Mouse (Mus musculus) ZHBTc4 (cell line): ENCODE measurements around the gene Unc80.

Source experiments
- DNase-seq: peaks from one replicate; pipeline ENCODE4 v3.0.0-alpha.2; 2011; ENCODE audit warnings: low read depth, low spot score

Unc80 gene

DNA sequence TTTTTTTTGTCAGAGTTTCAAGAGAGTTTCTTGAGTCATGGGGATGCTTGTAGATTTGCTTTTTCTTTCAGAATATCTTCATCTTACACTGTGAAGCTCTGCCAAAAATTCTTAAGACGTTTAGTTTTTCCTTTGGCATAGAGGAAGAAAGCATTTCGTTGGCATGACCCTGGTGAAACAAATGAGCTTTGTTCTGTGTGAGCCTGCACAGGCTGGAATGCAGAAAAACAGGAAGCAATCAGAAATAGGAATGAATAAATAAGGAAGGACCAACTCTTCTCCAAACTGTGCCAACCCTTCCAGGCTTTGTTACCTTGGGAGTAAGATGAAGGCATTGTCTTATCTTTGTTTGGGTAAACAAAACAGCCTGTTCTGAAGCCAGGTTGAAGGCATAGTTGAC, 149.0 kb downstream of the Unc80 start:
- DNase-seq, result no peak

DNA sequence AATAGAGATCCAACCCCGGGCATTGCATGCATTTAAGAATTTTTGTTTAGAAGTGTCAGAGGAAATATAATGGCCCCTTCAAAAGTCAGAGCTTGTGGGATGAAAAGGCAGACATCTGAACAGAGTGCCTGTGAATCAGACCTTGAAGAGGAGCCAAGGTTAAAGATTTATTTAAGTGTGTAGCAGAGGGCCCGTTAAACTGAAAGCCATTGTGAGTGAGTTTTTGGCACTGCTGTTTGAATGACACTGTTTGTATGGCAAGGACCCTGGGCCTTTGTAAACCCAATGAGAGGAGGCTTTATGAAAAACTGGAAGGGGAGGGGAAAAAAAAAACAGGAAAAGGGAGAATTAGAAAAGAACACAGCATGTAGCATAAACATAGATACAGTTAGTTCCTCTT, 170.0 kb downstream of the Unc80 start:
- DNase-seq, result no peak

DNA sequence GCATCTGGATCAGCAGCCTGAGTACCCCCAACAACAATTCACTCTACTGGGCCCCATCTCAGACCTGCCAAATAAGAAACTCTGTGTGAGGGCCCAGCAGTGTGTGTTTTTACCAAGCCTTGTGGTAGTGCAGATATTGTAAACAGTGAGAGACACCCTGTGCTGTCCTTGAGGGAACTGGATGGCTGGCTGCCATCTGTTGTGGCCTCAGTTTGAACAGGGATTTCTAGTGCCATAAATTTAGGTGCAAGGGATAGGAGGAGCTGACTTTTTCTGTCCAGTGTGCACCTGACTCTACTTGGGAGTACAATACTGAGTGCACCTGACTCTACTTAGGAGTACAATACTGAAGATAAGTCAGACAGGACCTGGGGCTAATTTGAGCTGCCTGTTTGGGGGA, 178.7 kb downstream of the Unc80 start:
- DNase-seq, result no peak

DNA sequence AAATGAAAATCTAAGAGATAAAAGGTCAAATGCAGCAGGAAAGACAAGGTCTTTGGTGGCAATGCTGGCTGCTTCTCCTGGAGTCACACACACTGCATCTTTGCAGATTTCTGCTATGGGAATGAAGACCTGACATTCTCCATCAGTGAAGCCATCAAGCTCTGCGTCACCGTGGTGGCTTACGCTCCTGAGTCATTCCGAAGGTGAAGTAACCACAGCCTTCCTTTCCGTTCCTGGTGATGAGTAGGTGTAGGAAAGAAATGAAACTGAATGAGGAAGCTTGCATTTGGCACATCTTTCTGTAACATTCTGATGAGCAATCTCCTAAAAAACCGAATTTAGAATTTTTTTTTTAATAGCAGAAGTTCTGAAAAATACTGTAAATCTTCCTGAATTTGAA, 181.4 kb downstream of the Unc80 start:
- no peak for DNase-seq

DNA sequence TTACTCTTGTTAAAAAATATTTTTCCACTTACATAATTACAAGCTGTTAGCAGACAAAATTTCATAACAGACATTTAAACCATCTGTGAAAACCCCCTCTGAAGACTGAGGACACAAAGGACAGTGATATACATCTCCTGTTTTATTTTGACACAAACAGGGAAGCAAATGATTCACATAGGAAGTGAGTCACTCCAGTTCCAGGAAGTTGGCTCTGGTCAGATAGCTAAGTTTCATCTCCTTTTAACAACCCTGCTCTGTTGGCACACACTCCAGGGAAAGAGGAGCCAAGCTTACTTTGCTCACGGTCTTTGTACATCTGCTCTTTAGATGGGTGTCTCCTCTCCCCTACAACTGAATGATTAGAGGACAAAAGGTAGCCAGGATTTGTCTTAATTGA, 181.8 kb downstream of the Unc80 start:
- DNase-seq, result no peak

DNA sequence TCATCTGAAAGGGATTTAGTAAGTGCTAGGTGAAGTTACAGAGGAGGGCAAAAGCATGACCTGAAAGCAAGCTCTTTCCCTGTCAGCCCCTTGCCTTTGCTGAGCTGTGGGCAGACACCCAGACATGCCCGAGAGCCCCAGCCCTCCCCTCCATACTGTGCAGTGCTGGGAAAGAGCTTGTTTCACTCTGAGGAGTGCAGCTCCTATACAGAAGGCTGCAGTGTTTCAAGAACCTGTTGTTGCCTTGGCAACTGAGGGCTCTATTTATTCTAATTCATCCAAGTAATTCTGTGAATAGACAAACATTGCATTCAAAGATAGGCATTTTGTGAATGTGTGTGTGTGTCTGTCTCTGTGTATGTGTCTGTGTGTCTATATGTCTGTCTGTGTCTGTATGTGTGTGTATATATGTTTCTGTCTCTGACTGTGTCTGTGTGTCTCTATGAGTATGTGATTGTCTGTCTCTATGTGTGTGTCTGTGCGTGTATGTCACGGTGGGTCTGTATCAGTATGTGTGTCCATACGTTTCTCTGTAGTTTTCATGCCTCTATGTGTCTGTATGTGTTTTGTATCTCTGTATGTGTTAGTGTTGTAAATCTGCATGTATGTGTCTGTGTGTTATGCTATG, 187.1 kb downstream of the Unc80 start:
- no peak for DNase-seq

DNA sequence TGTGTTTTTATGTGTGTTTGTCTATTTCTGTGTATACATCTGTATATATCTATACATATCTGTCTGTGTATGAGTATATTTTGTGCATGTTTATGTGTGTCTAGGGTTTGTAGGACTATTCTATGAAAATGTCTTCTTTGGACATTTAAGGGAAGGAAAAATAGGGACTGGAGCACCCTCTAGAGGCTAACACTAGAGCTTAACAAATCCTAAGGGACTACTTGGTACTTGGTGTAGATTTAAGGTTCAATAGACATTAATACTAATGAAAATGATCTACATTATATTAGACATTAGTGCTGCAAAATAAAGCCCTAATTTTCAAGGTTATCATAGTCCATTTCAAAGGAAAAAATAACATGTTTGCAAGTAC, 187.6 kb downstream of the Unc80 start:
- DNase-seq, result peak; percentile 50

DNA sequence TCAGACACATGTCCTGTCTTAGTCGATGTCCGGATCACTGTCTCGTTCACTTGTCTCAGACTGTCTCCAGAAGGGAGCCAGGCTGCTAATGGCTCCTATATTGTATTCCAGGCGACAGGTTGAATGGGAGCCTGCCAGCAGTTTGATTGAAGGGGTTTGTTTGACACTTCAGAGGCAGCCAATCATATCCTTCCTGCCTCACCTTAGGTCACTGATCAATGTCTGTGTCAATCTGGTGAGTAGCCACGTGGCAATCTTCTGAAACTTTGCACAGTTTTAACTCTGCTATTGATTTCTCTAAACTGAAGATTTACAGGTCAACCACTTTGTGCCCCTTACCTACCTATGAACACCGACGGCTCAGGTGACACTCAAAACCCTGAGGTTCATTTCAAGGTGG, 203.3 kb downstream of the Unc80 start:
- no peak for DNase-seq

DNA sequence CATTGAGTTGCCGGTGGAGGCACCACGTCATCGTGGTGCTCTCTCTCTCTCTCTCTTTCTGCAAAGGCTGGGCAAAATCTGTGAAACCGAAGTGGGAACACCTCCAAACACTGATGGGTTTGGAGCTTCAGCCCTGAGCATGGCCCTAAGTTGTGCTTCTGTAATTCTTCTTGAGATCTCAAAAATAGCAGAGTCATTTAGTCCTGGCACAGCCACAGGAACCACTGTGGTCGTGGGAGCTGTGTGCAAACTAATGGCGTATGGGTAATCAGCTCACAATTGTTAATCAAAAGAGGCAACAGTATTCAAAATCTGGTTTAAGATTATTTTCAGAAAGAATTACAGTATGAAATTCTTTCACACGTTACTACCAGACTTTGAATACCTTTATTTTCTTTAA, 204.6 kb downstream of the Unc80 start:
- no peak for DNase-seq

DNA sequence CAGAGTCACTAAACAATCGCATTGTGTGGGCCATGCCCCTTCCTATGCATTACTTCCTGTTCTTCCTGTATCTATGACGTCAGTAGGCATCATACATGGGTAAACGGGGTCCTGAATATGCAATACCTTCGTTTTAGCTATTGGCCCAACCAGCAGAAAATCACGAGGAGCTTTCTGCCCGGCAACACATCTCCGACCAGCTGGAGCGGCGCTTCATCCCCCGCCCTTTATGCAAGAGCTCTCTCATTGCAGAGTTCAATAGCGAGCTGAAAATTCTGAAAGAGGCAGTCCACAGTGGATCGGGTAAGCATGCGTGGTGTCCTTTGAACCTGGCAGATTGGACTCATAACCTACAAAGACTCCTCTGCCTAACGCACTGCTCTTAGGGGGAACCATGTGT, 209.8 kb downstream of the Unc80 start:
- DNase-seq, result no peak

DNA sequence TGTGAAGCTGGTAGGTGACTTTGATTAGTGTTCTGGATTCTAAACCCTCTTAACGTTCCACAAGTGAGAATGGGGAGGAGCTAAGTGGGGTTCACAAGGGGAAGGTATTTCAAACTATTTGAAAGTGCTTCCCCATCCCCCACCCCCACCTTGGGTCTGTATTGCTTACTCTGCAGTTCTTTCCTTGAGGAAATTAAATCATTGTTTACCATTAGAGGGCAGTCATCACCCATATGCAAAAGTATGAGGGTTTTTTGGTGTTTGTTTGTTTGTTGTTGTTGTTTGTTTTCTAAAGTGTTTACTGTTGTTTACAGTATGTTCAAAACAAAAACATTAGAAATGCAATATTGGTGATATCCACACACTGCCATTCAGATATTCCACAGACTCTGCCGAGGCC, 210.5 kb downstream of the Unc80 start:
- no peak for DNase-seq

DNA sequence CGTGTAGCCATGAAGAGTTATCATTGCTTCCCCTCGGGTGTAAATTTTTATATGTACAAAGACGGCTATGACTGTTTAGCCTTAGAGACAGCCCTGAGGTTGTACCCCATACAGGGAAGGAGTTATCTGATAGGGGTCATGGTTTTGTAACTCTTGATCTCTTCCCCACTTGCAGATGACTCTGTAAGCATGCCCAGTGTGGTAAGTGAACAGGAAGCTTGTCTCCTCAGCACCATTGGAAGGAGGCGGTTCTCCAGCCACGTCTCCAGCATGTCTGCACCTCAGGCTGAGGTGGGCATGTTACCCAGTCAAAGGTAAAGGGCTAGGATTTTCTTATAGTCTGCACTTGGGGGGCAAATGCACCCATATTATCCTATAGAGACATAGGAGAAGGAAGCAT, 214.8 kb downstream of the Unc80 start:
- no peak for DNase-seq

DNA sequence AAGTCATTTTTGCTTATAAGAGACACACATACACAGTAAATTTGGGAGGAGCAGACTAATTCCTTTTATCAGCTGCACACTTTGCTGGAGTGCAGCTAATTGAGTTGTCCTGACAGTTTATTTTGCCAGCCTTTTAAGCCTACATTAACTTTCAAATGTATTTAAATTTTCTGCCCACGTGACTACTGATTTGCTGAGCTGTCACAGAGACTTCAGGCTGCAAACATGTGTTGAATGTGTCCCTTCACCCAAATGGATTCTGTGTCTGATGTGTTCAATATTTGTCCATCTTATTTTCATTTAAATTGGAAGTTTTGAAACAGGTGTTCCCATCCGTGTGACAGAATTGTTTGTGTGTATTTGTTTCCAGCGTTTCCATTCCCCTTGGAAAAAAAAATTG, 223.6 kb downstream of the Unc80 start:
- no peak for DNase-seq

DNA sequence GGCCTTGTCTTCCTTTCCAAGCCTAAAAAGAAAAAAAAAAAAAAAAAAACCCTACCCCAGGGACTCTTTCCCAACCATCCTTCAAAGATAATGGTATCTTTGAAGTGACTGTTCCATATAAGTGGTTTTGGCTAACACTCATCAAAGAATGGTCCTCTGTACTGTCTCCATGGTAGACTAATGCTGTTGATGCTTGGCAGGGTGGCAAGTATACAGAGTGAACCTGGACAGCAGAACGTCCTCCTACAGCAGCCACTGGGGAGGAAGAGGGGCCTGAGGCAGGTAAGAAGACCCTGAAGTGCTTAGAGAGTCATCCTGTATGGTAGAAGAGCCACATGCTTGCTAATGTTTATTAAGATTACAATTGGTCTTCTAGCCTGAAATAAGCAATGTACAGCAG, 224.1 kb downstream of the Unc80 start:
- DNase-seq, result no peak

DNA sequence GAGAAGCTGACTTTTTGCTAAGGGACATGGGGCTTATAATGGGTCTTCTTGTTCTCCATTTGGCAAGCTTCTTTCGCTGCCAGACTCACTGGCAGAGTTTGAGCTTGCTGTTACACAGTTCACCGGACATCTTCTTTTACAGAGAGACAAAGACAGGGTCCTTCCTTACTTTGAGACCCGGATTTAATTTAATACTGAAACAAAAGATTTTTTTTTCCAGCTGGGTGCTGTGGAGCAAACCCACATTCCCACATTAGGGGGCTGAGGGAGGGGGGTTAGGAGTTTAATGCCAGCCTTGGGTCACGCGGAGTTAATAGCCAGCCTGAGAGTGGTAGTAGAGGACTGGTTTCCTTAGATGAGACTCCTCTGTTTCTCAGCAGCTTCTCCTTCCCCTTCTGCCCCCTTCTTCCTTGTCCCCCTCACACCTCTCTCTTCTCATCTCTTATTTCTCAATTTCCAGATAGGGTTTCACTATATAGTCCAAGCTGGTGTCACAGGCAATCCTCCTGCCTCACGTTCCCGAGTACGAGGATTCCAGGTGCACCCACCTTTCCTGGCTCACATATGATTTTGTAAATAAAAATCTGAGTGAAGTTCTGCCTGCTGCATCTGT, 224.7 kb downstream of the Unc80 start:
- DNase-seq, result no peak

DNA sequence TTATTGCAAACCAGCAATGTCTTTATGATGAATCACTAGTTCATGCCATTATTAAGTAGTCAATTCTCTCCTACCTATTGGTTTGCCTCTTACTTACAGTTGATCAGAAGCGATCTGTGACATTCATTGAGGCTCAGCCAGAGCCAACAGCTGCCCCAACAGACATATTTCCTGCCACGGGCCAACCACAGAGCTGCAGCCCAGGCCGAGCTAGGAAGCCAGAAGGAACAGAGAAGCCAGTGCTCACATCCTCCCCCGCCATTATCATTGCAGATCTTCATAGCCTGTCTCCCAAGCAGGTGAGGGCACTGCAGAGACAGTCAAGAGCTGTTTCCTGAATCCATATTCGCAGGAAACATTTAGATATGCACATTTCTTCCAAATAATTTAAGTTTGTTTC, 226.1 kb downstream of the Unc80 start:
- no peak for DNase-seq

DNA sequence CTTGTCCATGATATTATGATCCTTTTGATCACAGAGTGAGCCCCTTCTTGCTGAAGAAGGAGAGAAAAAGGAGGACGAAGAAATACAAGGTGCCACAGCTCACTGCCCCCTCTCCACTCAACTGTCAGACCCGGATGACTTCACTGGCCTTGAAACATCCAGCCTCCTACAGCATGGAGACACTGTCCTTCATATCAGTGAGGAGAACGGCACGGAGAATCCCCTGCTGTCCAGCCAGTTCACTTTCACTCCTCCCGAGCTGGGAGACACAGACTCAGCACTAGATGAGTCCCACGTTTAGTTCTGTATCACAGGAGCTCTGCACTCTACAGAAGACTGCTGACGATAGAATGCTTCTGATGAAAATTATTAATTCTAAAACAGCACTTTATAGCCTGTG, 227.1 kb downstream of the Unc80 start:
- no peak for DNase-seq

DNA sequence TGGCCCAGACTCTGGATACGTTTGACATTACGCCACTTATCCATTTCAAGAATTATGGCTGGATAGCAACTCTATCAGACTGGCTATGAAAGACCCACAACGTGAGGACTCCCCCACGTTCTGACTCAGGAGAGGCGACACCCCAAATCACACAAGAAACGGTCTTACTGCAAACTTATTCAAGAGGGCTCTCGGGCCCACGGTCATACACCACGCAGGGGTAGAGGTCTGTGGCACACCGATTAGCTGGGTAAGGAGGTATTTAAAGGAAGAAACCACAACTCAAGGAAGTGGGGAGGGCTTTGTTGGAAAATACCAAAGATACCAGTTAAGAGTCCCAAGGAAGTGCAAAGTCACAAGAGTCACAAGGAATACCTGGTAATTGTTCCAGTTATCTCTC, 231.5 kb downstream of the Unc80 start:
- peak; percentile 77 for DNase-seq

DNA sequence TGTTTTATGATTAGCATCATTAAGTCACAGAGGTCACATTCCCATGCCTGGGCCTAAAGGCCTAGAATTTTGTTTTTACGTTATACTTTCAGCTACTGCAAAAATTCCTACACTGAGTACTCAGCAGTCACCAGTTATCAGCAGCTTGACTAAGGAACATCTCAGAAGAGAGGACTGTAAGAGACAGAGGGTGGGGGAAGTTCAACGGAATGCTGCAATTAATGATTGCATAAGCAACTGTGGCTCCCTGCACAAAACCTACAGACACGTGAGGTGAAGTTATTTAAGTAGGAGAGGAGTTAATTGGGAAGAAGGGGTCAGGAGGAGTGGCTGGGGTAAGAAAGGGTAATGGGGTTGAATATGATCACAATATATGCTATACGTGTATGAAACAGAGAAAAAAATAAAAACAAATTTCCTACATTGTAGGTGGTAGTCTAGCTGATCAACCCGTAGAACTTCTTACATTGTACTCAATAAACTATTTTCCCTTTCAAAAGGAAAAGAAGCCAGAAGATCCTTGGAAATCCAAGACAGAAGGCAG, 232.1 kb downstream of the Unc80 start:
- peak; percentile 79 for DNase-seq

DNA sequence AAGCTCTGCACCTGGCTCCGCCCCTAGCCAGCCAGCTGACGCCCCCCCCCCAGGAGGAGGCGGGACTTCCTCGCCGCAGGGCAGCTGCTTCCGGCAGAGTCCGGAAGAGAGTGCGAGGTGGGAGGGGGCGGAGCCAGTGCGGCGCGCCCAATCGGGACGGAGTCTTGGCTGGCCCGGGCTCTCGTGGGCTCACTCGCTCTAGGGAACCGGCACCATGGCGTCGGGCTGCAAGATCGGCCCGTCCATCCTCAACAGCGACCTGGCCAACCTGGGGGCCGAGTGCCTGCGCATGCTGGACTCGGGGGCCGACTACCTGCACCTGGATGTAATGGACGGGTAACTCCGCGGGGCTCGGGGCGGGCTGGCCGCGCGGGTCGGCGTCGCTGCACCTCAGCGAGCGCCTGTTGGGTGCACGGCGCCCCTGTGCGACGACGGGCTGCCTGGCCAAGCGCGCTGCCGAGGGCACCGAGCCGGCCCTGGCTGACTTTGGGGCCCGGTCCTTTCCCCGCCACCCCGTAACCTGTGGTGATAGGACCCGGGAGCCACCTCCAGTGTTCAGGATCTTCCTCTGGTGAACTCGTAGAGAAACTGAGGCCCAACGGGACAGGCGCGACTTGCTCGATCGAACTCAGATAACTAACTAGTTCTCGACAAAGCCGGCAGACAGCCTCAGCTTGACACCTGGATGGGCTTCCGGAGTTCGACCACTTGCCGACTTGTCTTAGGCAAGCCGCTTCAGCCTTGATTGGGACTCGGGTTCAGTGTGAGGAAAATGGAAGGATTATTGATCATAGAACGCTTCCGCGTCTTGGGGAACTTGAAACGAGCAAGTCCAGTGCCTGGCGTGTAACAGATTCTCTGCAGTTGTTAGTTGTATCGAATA, 232.8 kb downstream of the Unc80 start, which contains the start of gene Rpe:
Rpe (plus strand) TSS at position 139 of the 883 bp plus-strand sequence.
- peak; percentile 97 for DNase-seq

DNA sequence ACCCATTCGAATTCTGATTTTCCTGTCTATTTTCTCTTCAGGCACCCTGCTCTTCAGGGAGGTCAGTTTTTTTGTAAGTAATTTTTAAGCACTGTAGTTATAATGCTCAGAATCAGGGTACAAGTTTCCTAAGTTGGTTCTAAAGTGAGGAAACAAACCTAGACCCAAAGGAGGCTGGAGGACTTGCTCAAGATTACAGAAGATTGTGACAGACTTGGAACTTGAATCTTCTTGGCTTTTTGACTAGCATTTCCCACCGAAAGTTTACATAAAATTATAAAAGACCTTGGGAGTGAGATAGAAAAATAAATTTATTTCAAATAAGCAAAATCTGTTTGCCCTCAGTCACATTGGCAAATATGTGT, 233.4 kb downstream of the Unc80 start:
- no peak for DNase-seq

DNA sequence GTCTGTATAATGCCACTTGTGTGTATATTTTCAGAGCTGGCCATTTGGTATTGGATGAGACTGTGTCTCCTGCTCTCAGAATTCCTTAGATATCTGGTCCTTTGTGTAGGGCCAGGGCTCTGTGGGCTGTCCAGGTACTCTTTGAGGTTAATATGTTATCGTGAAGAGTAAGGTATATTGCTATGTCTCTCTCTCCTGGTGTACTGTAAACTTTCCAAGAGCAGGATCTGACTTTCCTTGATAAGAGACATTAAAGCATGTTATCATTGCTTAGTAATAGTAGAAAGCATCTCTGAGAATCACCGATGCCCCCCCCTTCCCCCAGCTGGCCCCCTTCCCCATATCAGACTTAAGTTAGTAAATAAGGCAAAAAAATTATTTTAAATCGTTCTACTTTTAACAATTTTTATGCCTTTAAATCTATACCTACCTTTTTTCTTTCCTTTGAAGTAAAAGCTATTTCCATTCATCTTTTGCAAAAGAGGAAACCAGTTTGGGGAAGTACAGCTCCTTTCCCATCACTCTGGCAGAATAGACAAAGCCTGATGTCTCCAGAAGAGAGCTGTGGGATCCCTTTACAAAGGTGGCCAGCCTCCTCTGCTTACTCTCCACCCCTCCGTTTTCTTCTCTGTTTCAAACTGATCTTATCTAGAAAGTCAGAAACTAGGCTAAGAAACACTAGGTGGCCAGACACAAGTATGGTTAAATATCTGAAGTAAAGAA, 234.6 kb downstream of the Unc80 start:
- DNase-seq, result no peak
